Mouse (Mus musculus): Measurements from ENCODE around the gene Cep104.

GRCm38 (mm10) chr4:154019571-154019970, 44.6 kb downstream of the Cep104 start:
- TF ChIP-seq CTCF (IDR thresholded peaks at IDR 0.05; ENCODE audit: low read depth, low read length) (peak; percentile 91), POLR2A (IDR thresholded peaks at IDR 0.05; ENCODE audit: extremely low read depth, insufficient read depth, low read length) (no peak)

Data from liver, adult 2 months (tissue).